Mouse (Mus musculus) megakaryocyte-erythroid progenitor cell, adult 5-6 weeks (primary cell): ENCODE results near the gene Ubqln4. TPM values are rescaled to one million over a fixed set of nuclear protein-coding genes. Genes with fewer than 3 reads are reported as not detected.
A peak's percentile ranks its signal among the peaks of the same experiment; 100 is the strongest.

Experiments
- ATAC-seq: replicated peaks from 2 replicates; pipeline ENCODE4 v1.8.0; 2016; ENCODE audit warnings: mild to moderate bottlenecking, inconsistent platforms; ENCODE audit not compliant: severe bottlenecking, poor library complexity, low FRiP score, low TSS enrichment
- total RNA-seq, 2 experiments: library from RNA; stranded (forward) in 1 of 2; stranded (reverse) in 1 of 2; fragments of 200-1000, 215-1000 nt in 1 of 2; fragments of >200 nt in 1 of 2; fragmentation: Nextera tagmentation in 1 of 2; gene quantifications; 2 replicates each; pipeline ENCODE4 v1.2.3; 2014 to 2017

Ubqln4 gene
- total RNA-seq, 2 experiments from 2014 or later: 56.0 to 94.1 TPM

DNA sequence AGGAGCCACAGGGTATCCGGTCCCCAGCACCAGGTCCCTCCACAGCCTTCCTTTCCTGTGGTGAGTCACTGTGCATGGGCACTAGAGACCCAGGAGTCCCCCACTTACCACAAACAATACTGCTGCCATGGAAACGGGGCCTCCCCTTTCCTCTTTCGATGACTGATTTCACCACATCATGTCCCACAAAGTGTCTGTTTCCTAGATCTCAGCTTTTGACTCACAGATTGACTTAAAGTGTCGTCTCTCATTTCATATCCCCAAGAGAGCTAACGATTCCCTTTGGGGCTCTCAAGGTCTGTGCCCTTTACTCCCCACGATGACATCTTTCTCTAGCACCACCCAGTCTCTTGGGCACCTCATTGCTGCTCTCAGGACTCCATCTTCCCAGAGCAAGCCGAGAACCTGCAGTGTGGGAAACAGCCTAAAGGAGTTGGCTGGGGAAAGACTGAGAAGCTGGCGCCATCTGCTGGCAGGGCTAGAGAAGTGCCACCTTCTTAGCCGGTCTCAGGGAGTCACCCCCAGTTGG lies 31.7 kb upstream of the Ubqln4 start:
- ATAC-seq: peak; percentile 65

DNA sequence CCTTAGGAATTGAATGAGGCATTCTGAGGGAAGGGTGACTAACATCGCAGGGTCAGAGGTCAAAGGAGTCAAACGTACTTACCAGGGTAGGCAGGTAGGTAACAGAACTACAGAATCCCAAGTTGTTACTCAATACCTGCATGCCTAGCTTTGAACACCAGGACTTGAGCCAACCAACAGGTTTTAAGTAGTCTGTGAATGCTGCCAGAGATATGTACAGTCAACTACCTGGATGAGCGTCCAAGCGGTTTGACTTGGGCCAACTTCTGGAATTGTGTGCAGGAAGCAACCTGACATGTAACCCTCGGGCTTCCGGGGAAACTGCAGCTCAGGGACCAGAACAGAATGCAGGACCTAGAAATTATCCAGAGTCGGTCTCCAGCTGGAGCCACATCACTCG lies 30.5 kb upstream of the Ubqln4 start:
- ATAC-seq: no peak

DNA sequence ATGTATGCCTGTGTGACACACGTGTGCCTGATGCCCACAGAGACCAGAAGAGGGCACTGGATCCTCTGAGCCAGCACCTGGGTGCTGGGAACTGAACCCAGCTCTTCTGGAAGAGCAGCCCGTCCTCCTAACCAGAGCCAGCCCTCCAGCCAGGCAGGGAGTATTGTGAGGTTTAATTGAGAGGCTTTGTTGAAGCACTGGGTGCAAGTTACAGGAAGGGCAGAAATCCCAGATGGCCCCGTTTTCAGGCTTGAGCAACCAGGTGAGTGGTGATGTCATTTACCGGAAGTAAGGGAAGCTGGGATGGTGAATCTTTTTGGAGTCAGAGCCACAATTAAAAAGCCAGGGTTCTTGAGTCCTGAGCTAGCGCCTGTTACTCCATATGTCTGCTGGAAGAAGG lies 28.5 kb upstream of the Ubqln4 start:
- ATAC-seq: no peak

DNA sequence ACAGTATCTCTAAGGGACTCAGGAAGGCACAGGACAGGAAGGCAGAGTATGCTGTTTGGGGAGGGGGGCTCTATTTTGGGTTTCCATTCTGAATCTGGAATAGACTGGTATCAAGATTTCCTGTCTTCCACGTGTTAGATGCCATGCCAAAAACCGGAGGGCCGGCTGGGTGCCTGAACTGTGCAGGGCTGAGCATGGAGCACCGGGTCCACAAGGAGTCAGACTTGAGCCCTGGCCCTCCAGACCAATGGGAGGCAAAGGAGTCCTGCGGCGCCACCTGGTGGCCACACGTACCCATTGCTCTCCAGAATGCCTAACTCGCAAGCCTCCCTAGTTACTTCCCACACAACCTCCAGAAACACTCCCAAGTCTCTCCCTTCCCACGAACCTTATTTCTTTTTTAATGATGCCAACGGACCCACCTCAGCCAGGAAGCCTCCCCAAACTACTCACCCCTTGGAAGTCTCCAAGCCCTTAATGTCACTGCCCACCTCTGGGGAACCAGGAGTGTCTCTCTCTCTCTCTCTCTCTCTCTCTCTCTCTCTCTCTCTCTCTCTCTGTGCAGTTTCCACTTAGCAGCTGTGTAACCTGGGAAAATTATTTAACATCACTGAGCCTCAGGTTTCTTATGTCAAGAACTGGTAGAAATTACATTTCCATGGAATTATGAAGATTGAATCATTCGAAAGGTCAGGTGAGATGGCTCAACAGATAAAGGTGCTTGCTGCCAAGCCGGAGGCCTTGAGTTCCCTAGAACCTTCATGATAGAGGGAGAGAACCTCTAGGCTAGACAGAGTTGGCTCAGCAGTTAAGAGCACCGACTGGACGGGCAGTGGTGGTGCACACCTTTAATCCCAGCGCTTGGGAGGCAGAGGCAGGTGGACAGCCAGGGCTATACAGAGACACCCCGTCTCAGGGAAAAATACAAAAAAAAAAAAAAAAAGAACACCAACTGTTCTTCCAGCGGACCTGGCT lies 27.1 kb upstream of the Ubqln4 start:
- ATAC-seq: peak; percentile 87

DNA sequence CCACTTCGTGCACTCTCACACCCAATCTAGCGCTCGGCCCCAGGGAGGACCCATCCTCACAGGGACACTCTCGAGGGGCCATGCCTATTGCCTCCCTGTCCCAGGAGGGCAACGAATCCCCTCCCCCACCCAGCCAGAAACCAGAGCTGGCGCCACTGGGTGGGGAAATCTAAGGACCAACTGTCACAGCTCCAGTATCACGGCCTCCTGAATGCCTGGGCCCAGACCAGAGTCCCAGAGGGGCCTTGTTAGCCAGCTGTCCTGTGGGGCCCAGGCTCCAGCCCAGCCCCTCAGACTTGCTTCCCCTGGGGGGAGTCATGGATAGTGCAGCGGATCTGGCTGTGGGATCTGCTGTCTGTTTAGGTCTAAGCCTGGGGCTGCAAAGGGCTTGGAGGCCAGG lies 26.0 kb upstream of the Ubqln4 start:
- no peak for ATAC-seq

DNA sequence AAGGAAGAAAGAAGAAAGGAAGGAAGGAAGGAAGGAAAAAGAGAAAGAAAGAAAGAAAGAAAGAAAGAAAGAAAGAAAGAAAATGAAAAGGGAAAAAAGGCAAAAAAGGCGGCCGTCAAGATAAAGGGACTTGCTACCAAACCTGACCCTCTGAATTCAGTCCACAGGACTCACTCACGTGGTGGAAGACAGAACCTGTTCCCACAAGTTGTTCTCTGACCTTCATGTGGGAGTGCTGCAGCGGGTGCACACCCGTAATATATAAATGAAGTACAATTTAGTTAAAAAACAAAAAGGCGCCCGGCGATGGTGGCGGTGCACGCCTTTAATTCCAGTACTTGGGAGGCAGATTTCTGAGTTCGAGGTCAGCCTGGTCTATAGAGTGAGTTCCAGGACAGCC lies 24.9 kb upstream of the Ubqln4 start:
- ATAC-seq: no peak

DNA sequence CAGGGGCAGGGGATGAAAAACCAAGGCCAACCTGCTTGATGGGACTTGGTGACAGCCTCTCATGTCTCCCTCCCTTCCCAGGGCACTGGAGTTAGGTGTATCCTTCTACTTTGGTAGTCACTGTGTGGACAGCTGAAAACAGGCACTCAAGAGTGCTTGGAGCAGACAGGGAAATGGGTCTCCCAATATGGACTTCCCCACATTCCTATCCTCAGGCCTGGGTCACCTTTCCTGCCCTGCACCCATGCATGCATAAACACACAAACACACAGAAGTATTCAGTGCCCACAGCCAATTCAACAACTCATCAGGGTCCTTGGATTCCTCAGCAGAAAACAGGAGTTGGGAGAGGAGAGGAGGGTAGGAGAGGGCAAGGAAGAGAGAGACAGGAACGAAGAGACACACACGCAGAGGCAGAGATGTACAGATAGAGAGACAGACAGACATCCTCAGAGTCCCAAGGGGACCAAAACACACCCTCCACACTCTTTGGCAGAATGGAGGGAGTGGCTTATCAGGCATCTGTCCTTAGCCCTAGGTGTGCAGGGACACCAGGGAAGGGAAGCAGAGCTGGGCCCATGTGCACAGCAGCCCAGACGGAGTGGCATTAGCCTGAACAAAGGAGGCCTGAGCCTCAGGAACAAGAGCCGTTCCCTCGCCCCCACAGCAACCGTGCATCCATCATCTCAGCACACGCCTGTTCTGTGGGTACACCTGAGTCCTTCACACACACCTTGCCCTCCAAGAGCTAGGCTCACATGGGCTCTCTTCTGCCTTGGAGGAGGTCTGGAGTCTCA lies 24.2 kb upstream of the Ubqln4 start:
- ATAC-seq: no peak

DNA sequence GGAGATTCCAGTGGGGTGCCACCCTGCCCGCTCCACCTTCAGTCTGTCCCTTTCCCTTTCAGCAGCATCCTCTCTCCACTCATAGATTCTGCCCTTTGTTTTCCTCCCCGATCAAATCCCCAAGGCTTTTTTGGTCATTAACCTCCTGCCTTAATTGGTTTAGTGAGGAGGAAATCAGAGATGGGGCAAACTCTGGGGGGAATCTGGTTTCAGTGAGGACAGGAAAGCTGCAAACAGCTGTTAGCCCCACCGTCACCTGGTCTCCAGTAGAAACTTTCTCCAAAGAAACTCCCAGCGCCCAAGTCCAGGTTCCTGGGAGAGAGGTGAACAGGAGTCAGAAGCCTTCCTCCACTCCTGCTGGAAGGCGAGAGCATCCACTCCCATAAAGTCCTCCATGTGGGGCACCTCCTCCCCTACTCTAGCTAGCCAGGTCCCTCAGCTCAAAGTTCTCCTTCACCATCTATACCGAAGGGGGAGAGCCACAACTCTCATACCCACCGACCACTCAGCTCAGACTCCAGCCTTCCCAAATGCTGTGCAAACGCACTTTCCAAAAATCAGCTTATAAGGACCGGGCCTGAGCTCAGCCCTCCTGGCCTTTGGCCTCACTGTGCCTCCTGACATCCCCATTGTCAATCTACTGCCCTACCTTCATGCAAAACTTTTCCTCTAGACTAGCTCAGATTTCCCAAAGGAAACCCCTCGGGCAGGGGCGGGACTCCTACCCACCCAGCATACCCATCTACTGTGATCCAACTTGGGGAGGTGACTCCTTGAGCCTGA lies 23.3 kb upstream of the Ubqln4 start:
- no peak for ATAC-seq

DNA sequence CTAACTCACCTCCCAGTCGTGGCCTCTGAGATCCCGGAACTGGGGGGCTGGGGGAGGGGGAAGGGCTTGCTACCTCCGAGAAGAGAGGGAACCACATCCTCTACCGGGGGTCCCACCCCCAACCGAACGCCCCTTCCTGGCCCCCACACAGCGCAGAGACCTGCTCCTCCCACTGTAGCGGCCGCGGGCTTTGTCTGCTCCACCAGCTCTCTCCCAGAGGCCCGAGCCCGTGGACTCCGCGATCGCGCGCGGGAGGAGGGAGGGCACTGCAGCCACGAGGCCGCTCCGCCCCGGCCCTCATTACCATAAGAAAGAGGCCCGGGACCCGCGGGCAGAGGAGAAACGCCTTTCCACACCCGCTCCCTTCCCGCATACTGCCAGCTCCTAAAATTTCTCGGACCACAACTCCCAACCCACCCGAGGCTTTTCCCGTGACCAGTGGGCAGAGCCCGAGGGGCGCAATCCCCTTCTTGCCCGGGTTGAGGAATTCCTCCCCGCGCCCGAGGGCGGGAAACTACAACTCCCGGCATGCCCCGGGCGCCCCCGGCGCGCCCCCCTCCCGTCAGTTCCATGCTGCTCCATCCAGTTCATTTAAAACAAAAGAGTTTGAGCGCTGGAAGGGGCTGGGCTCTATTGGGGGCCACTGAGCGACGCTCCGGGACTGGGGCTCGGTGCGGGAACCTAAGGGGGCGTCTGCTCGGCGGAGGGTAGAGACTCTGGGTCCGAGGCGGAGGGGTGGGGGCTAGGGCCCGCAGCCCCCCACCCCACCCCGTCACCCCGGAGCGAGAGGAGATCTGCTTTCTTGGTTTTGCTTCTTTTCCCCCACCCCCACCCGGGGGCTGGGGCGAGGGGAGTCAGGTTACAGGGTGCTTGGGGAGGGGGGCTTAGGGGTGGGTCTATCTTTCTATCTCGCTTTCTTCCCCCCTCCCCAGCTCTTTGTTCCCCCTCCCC lies 21.9 kb upstream of the Ubqln4 start:
- peak; percentile 60 for ATAC-seq

DNA sequence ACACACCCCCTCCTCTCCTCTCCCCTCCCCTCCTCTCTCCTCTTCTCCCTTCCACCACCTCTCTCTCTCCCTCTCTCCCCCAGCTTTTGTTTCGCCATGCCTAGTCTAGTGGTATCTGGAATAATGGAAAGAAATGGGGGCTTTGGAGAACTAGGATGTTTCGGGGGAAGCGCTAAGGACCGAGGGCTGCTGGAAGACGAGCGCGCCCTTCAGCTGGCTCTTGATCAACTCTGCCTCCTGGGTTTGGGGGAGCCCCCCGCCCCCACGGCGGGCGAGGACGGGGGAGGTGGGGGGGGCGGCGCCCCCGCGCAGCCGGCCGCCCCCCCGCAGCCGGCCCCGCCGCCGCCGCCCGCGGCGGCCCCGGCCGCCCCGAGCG lies 21.3 kb upstream of the Ubqln4 start, which contains the start of gene Mex3a:
Gene Mex3a (plus strand): TSS at position 97 of the 376 bp plus-strand sequence.
- ATAC-seq: no peak

DNA sequence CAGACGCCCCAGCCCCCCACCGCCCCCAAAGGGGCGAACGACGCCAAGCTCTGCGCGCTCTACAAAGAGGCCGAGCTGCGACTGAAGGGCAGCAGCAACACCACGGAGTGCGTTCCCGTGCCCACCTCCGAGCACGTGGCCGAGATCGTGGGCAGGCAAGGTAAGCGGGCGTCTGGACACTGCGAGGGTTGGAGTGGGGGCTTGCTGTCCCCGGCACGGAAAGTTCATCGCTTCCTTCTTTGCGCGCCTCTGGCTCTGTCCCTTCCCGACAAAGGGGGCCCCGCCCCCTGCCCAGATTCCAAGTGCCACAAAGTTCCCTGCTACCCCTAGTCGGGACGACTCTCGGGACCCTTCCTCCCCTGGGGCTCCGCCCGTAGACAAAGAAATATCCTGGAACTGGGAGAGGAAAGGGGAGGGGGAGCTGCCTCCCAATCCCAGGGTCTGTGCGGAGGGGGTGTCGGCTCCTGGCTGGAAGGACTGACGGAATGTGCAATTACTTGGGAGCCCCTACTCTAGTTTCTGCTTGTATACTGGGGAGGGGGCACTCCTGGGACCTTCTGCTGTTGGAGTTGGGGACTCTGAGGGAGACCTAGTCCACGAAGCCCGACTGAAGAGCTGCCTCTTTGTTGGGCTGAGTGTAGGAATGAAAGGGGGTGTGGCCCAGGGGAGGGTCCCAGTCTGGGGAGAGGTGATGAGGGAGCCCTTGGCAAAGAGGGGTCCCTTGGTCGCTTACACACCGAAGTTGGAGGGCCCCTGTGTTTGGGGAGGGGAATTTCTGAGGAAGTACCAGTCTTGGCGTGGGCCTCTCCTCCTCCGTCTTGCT lies 20.7 kb upstream of the Ubqln4 start:
- ATAC-seq: no peak

DNA sequence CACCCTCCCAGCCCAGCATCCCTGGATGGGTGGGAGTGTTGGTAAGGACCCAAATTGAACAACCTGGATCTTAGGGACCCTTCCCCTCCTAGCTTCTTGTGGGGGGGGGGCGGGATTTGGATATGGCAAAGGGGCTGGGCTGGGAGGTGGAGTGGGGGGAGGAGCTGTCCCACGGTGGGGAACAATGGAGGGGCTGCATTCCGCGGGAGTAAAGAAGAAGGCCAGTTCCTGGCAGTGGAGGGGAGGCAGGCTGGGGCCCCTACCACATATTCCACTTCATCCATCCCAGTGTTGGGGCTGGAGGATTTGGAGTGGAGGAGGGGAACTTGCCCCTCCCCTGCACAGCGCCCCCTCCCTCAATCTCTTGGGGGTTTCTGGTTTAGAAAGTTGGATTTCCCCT lies 19.9 kb upstream of the Ubqln4 start:
- ATAC-seq: no peak

DNA sequence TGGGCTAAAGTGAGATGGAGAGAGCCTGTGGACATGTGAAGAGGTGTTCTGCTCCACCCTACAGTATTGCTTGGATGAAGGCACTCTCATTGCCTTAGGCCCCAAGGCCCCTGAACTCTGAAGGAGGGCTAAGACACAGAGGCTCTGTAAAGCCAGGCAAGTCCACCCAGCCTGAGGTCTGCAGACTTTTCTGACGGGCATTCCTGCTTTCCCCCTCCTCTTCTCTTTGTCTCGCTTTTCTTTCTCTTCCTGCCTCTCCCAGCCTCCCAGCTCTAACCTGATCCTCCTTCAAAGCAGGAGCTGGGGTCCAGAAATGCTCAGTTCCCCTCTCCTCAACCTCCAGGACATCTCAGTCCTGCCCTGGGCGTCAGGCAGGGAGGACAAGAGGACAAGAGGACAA lies 18.6 kb upstream of the Ubqln4 start:
- no peak for ATAC-seq

DNA sequence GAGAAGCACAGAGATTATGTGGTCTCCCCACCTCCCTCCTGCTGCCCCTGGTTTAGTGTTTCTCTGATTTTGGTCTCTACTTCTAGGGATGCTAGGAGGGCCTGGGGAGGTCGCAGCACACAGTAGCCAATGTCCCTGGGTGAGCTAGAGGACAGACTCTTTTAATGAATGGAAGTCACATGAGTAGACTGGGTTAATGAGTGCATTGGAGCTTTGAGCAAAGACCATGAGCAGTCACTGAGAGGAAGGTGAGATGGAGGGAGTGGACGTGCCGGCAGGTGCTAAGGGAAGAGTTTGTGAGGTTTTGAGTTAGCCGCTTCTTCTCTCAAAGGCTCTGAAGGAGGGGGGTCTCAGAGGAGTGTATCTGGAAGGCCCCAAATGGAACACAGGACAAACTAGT lies 18.0 kb upstream of the Ubqln4 start:
- no peak for ATAC-seq

DNA sequence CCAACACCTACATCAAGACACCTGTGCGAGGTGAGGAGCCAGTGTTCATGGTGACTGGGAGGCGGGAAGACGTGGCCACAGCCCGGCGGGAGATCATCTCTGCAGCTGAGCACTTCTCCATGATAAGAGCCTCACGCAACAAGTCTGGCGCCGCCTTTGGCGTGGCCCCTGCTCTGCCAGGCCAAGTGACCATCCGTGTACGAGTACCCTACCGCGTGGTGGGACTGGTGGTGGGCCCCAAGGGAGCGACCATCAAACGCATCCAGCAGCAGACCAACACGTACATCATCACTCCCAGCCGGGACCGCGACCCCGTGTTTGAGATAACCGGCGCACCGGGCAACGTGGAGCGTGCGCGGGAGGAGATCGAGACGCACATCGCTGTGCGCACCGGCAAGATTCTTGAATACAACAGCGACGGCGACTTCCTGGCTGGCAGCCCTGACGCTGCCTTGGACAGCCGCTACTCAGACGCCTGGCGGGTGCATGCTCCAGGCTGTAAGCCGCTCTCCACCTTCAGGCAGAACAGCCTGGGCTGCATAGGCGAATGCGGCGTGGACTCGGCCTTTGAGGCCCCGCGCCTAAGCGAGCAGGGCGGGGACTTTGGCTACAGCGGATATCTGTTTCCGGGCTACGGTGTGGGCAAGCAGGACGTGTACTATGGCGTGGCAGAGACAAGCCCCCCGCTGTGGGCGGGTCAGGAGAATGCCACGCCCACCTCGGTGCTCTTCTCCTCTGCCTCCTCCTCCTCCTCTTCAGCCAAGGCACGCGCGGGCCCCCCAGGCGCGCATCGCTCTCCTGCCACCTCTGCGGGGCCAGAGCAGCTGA lies 17.2 kb upstream of the Ubqln4 start:
- peak; percentile 49 for ATAC-seq

DNA sequence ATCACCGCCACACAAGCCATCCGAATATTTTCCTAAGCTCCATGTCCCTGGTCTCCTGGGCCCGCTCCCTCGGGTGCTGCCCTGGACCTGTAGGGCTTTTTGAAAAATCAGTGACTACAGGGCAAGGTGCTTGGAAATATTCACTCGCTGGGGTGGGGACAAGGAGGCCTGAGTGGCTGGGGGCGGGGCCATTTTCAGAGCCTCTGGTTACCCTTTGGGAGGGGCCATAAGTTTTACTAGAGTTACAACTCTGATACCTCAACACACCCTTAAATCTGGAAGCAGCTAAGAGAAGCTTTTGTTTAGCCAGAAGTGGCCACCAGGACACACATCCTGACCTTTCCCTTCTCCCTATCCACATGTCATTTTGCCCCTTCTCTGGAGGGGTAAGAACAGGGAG lies 16.4 kb upstream of the Ubqln4 start:
- ATAC-seq: no peak
